Mouse (Mus musculus) CH12.LX (cell line): Measurements from ENCODE around the gene Fgfr2. TPM values are rescaled to one million over a fixed set of nuclear protein-coding genes. Genes with fewer than 3 reads are reported as not detected.

ENCODE experiments used
- DNase-seq: peaks from one replicate; pipeline ENCODE4 v3.0.0-alpha.2; 2013; ENCODE audit errors: extremely low read depth
- H3K27ac ChIP-seq: 2 replicates; pipeline ENCODE4 v1.5.1; 2012; ENCODE audit warnings: low read depth, mild to moderate bottlenecking, control low read depth, moderate library complexity; ENCODE audit not compliant: insufficient read depth
- H3K27me3 ChIP-seq: replicated peaks from 2 replicates; pipeline ENCODE3; 2012; ENCODE audit warnings: inconsistent platforms
- H3K36me3 ChIP-seq, 2 experiments: replicated peaks in 1 of 2; 2 replicates each; pipeline versions ENCODE3 to v1.6.1; 2012; ENCODE audit warnings: inconsistent platforms in 1 of 2, low read length in 1 of 2, mild to moderate bottlenecking in 1 of 2, mixed read lengths in 1 of 2, moderate library complexity in 1 of 2; ENCODE audit not compliant: control insufficient read depth in 1 of 2, insufficient read depth in 1 of 2
- H3K4me1 ChIP-seq, 2 experiments: 2 replicates each; pipeline ENCODE4 v1.6.1; 2012; ENCODE audit warnings: inconsistent platforms in 1 of 2, moderate library complexity in 1 of 2; ENCODE audit not compliant: insufficient read depth in 2 of 2, control insufficient read depth in 1 of 2
- H3K4me2 ChIP-seq: 2 replicates; pipeline ENCODE4 v1.6.1; 2012; ENCODE audit warnings: low read depth, mild to moderate bottlenecking, control low read depth; ENCODE audit not compliant: poor library complexity, insufficient read depth, severe bottlenecking
- H3K4me3 ChIP-seq, 3 experiments: fragments of 150-350 bp in 1 of 3; sonication (generic) in 1 of 3; replicated peaks in 1 of 3; 2 replicates each; pipeline versions ENCODE3 to v1.5.1; 2011 to 2012; ENCODE audit warnings: low read depth in 2 of 3, low read length in 2 of 3, mild to moderate bottlenecking in 2 of 3, moderate library complexity in 2 of 3, control low read depth in 1 of 3, improper control_type of control experiment in 1 of 3, inconsistent platforms in 1 of 3, mixed read lengths in 1 of 3; ENCODE audit not compliant: poor library complexity in 1 of 3
- H3K79me2 ChIP-seq: replicated peaks from 2 replicates; pipeline ENCODE4 v1.6.1; 2012; ENCODE audit warnings: mild to moderate bottlenecking, moderate library complexity; ENCODE audit not compliant: control insufficient read depth, poor library complexity, insufficient read depth, severe bottlenecking; ENCODE audit errors: extremely low read depth
- H3K9ac ChIP-seq: 2 replicates; pipeline ENCODE4 v1.6.1; 2012; ENCODE audit warnings: low read depth, mild to moderate bottlenecking, control low read depth, moderate library complexity; ENCODE audit not compliant: insufficient read depth
- H3K9me3 ChIP-seq: replicated peaks from 2 replicates; pipeline ENCODE3; 2012; ENCODE audit warnings: low read length, inconsistent platforms, mixed read lengths
- CHD2 ChIP-seq: IDR thresholded peaks from 2 replicates; pipeline ENCODE4 v1.6.1; 2011; ENCODE audit warnings: low read length, improper control_type of control experiment
- E2F4 ChIP-seq: IDR thresholded peaks from 2 replicates; pipeline ENCODE4 v1.6.1; 2011; ENCODE audit warnings: low read depth, low read length, improper control_type of control experiment; ENCODE audit not compliant: insufficient replicate concordance
- ELF1 ChIP-seq: IDR thresholded peaks from 2 replicates; pipeline ENCODE4 v1.6.1; 2014; ENCODE audit warnings: low read depth, mild to moderate bottlenecking, inconsistent platforms, low read length, improper control_type of control experiment
- GABPA ChIP-seq: IDR thresholded peaks from 2 replicates; pipeline ENCODE4 v1.6.1; 2012; ENCODE audit warnings: low read depth, low read length, improper control_type of control experiment, inconsistent platforms; ENCODE audit not compliant: insufficient replicate concordance
- HCFC1 ChIP-seq: IDR thresholded peaks from 2 replicates; pipeline ENCODE4 v1.6.1; 2012; ENCODE audit warnings: low read depth, mild to moderate bottlenecking, inconsistent platforms, low read length, improper control_type of control experiment
- IRF4 ChIP-seq: IDR thresholded peaks from 2 replicates; pipeline ENCODE4 v1.6.1; 2014; ENCODE audit warnings: low read depth, mild to moderate bottlenecking, inconsistent platforms, low read length, improper control_type of control experiment
- JUN ChIP-seq: IDR thresholded peaks from 2 replicates; pipeline ENCODE4 v1.6.1; 2011; ENCODE audit warnings: low read depth, mild to moderate bottlenecking, low read length, improper control_type of control experiment, moderate library complexity; ENCODE audit not compliant: insufficient read depth
- JUND ChIP-seq: conservative IDR thresholded peaks from 2 replicates; pipeline ENCODE4 v1.6.1; 2011; ENCODE audit warnings: low read depth, low read length, improper control_type of control experiment
- MXI1 ChIP-seq: IDR thresholded peaks from 2 replicates; pipeline ENCODE4 v1.6.1; 2011; ENCODE audit warnings: mild to moderate bottlenecking, low read depth, low read length, improper control_type of control experiment
- NRF1 ChIP-seq: IDR thresholded peaks from 2 replicates; pipeline ENCODE4 v1.6.1; 2014; ENCODE audit warnings: low read depth, mild to moderate bottlenecking, inconsistent platforms, low read length, improper control_type of control experiment, moderate library complexity
- POLR2AphosphoS2 ChIP-seq: IDR thresholded peaks from 2 replicates; pipeline ENCODE4 v1.6.1; 2011; ENCODE audit warnings: low read depth, low read length, improper control_type of control experiment
- SIN3A ChIP-seq: IDR thresholded peaks from 2 replicates; pipeline ENCODE4 v1.6.1; 2012; ENCODE audit warnings: low read length, improper control_type of control experiment, inconsistent platforms
- SMC3 ChIP-seq: IDR thresholded peaks from 2 replicates; pipeline ENCODE4 v1.6.1; 2011; ENCODE audit warnings: low read depth, low read length, improper control_type of control experiment
- TBP ChIP-seq: conservative IDR thresholded peaks from 2 replicates; pipeline ENCODE4 v1.6.1; 2011; ENCODE audit warnings: low read depth, low read length, improper control_type of control experiment
- USF1 ChIP-seq: IDR thresholded peaks from 2 replicates; pipeline ENCODE4 v1.6.1; 2014; ENCODE audit warnings: low read depth, mild to moderate bottlenecking, inconsistent platforms, low read length, improper control_type of control experiment
- ZC3H11A ChIP-seq: IDR thresholded peaks from 2 replicates; pipeline ENCODE4 v1.6.1; 2012; ENCODE audit warnings: low read depth, mild to moderate bottlenecking, inconsistent platforms, low read length, improper control_type of control experiment
- ZMIZ1 ChIP-seq: IDR thresholded peaks from 2 replicates; pipeline ENCODE4 v1.6.1; 2012; ENCODE audit warnings: low read depth, mild to moderate bottlenecking, inconsistent platforms, low read length, improper control_type of control experiment
- dilution Hi-C: fragments of 300-500 bp; cut with MboI; formaldehyde crosslinking; loops from 2 replicates; pipeline ENCODE4 v1.14.3; 2020; ENCODE audit warnings: low sequenced_read_pairs; ENCODE audit not compliant: extremely low pct_unique_long_range_greater_than_20kb, extremely low pct_ligation_motif_present
- in situ Hi-C: fragments of 300-500 bp; cut with MboI; formaldehyde crosslinking; loops from 3 replicates; pipeline ENCODE4 v1.14.3; 2019; ENCODE audit warnings: low sequenced_read_pairs, low pct_ligation_motif_present, low pct_unique_long_range_greater_than_20kb, mixed read lengths
- polyA plus RNA-seq: library from polyadenylated mRNA; unstranded; fragments of >175 nt; gene quantifications from 2 replicates; pipeline ENCODE4 v1.2.1, GENCODE M21; 2012; ENCODE audit warnings: low read depth; ENCODE audit not compliant: insufficient read length
- total RNA-seq, 2 experiments: library from RNA; depleted of rRNA; stranded (reverse); fragments of 300-350 nt in 1 of 2; fragments of >200 nt in 1 of 2; gene quantifications; 2 replicates each; pipeline ENCODE4 v1.2.3; 2012 to 2014

Fgfr2 gene
- total and polyA plus RNA-seq, 3 experiments: not detected

GRCm38 (mm10) chr7:132208946-132209651 is 914.1 kb downstream of the Fgfr2 start:
- dilution Hi-C loops: no loop called here
- Histone ChIP-seq H3K27me3 (peaks cover 93% of the 10 kb centered on the region), H3K4me1 (no peaks in the 10 kb centered on the region), H3K9me3 (no peaks in the 10 kb centered on the region), H3K9ac (no peak overlapping the region), H3K4me2 (no peak overlapping the region), H3K36me3 (no peaks in the 10 kb centered on the region), H3K4me3 (no peak overlapping the region), H3K27ac (no peak overlapping the region), H3K79me2 (no peaks in the 10 kb centered on the region)
- TF ChIP-seq ELF1: no peak
- no peak for TF ChIP-seq JUND
- no peak for TF ChIP-seq E2F4
- no peak for DNase-seq
- in situ Hi-C loops: no loop called here

DNA sequence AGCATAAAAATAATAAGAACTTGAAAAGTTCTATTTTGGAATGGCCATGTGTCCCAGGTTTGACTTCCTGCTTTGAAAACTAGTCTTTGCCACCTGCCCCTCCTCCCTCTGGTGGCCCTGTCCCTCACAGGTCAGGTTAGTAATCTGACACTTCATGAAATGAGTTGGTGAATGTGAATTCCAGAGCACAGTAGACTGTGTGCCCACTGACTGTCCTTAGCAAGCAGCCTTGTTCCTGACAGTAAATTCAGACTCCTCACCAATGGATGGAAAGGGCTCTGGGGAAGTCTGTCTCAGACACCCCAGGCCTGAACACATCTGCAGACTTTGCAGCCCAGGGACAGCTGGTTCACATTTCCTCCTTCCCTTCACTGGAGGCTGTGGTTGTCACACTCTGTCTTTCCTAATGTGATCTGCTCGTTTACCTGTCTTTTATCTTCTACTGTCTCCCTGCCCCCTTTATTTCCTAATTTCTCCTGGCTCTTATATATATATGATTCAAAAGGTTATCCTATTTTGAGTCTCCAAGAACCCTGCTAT is 919.0 kb downstream of the Fgfr2 start:
- H3K4me3 ChIP-seq: no peak overlapping the region
- H3K27me3 ChIP-seq: peaks cover 91% of the 10 kb centered on the region
- in situ Hi-C loops (no loop called here), dilution Hi-C loops (no loop called here)
- no peak overlapping the region for H3K9ac ChIP-seq
- H3K79me2 ChIP-seq: no peaks in the 10 kb centered on the region
- DNase-seq: no peak
- no peaks in the 10 kb centered on the region for H3K36me3 ChIP-seq
- TF ChIP-seq IRF4 (no peak), ZMIZ1 (no peak), NRF1 (no peak), E2F4 (no peak)
- TF ChIP-seq, all 38 proteins: peak for 0
- H3K27ac ChIP-seq: no peak overlapping the region
- no peak overlapping the region for H3K4me2 ChIP-seq
- no peaks in the 10 kb centered on the region for H3K4me1 ChIP-seq
- H3K9me3 ChIP-seq: no peaks in the 10 kb centered on the region

DNA sequence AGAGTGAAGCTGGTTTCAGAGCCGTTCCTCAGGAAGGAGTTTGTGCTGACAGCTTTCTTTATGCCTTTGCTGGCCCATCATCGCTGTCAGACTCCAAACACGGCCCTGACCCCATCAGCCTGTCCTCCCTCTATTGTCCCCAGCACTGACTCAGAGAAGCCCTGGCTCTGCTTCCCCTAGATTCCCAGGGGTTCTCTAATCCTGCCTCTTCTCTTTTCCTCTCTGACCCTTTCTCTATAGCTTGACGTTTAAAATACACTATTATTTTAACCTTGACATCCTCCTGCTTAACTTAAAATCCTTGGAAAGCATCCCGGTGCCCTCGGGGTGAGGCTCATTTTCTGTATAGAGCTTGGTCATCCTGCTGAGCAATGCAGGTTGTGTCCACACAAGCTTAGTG is 923.5 kb downstream of the Fgfr2 start:
- dilution Hi-C loops: no loop called here

More for the DNA sequence above, 923.5 kb downstream of the Fgfr2 start:
- Histone ChIP-seq H3K4me3 (no peak overlapping the region), H3K79me2 (no peaks in the 10 kb centered on the region), H3K27ac (no peak overlapping the region), H3K36me3 (no peaks in the 10 kb centered on the region), H3K4me1 (no peaks in the 10 kb centered on the region), H3K4me2 (no peak overlapping the region), H3K9me3 (no peaks in the 10 kb centered on the region), H3K9ac (no peak overlapping the region)
- DNase-seq: no peak
- TF ChIP-seq TBP: no peak
- TF ChIP-seq HCFC1: no peak
- no peak for TF ChIP-seq MXI1
- TF ChIP-seq JUN: no peak
- no peak for TF ChIP-seq CHD2
- TF ChIP-seq SMC3: no peak
- no peak for TF ChIP-seq USF1
- no peak for TF ChIP-seq SIN3A
- no peak for TF ChIP-seq ZC3H11A
- no peak for TF ChIP-seq POLR2AphosphoS2
- TF ChIP-seq GABPA: no peak
- TF ChIP-seq, all 38 proteins: peak for 0
- peaks cover 93% of the 10 kb centered on the region for H3K27me3 ChIP-seq
- in situ Hi-C loops: no loop called here
